Mouse (Mus musculus): ENCODE data around the gene Trim62. TPM values are rescaled to one million over a fixed set of nuclear protein-coding genes. Genes with fewer than 3 reads are reported as not detected.
"Not testable (repeated sequence)": the region's sequence is repeated elsewhere in the genome, so short reads cannot be mapped to it uniquely, and the experiment has no call there.

Trim62 gene
- 0.36 TPM in 1 of 2 replicates, not detected in the other for total RNA-seq (2015; ENCODE audit: low replicate concordance)
- total RNA-seq (2017; ENCODE audit: low replicate concordance) = 0.90 TPM in 1 of 2 replicates, not detected in the other

DNA sequence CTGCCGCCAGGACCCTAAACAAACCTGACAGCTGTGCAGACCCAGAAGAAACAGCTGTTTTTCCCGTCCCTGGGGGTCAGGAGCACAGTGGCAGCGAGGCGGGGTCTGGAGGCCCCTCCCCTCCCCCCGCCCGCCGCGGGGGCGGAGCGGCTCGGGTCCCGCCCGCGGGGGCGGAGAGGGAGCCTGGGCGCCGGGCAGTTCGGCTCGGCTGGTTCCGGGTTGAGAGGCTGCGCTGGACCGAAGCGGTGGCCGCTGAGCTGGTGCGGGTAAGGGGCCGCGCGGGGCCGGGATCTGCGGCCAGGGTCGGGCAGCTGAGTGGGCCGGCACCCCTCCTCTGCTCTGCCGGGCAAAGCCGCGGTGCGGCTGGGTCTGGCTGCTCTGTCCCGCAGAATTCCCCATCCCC, at the start of gene Trim62:
Gene Trim62, plus strand, starts transcription at position 202 of the 403 bp plus-strand sequence.
- no peak for ATAC-seq (replicated peaks; ENCODE audit: low FRiP score, poor library complexity, severe bottlenecking)

DNA sequence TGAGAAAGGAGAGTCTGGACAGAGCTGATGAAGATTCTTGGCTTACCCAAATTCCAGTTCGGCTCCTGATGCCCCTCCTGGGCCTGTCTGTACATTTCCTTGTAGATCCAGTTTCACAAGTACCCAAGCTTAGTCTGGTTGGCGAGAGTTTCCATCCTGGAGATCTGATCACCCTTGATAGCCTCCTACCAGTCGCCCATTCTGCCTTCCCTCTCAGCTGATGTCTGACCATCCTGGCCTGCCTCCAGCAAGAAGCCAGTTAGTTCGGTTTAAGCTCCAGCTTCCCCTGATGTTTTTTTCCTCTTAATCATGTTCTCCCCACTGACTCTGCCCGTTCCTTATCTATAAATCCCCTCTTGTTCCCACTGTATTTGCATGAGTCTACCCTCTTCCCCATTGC, 45.2 kb upstream of the Trim62 start:
- ATAC-seq (replicated peaks; ENCODE audit: low FRiP score, poor library complexity, severe bottlenecking) = no peak

GRCm38 (mm10) chr4:128839811-128840738, 43.3 kb upstream of the Trim62 start:
- no peak for ATAC-seq (replicated peaks; ENCODE audit: low FRiP score, poor library complexity, severe bottlenecking)

- ATAC-seq (replicated peaks; ENCODE audit: low FRiP score, poor library complexity, severe bottlenecking) = no peak
These were observed 42.1 kb upstream of the Trim62 start for GRCm38 (mm10) chr4:128841259-128841658.

- no peak for ATAC-seq (replicated peaks; ENCODE audit: low FRiP score, poor library complexity, severe bottlenecking)
These were observed 38.8 kb upstream of the Trim62 start for GRCm38 (mm10) chr4:128844566-128844965.

DNA sequence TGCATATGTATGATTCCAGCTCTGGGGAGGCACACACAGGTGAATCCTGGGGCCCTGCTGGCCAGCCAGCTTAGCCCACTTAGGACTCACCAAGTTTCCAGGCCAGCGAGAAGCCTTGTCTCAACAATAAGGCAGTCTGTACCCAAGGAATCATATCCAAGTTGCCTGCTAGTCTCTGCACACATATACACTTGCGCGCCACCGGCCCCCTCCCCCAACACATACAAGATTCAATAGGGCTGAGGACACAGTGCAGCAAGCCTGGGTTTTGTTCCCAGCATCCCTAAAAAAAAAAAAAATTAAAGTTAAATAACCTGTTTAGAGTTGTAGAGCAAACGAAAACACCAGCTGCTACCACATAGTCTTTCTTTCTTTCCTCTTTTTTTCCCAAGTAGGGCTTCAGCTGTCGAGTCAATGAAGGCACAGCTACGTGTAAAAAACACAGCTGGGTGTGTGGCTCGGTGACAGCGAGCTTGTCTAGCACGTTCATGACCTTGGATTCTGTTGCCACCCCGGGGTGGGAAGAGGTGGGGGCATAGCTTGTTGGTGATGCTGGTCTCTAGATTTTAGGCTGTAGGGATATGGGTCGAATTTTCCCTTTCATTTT, 37.9 kb upstream of the Trim62 start:
- ATAC-seq (replicated peaks; ENCODE audit: low FRiP score, poor library complexity, severe bottlenecking) = no peak

DNA sequence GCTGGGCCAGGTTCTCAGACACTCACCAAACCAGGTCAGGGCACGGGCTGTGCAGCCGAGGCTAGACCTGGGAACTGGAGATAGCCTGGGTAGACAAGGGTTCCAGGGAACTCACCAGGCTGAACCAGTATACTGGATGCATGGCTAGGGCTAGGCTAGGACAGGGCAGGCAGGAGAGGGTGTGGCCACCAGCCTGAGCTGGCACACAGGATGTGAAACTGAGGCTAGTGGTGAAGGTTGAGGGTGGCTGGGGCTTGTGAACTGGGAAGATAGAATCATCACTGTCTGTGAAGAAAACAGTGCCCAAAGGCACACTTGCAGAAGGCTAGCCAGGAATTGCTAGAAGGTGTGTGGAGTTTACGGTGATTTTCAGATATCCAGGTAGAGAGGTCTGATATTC, 34.4 kb upstream of the Trim62 start:
- no peak for ATAC-seq (replicated peaks; ENCODE audit: low FRiP score, poor library complexity, severe bottlenecking)

GRCm38 (mm10) chr4:128849686-128850085, 33.7 kb upstream of the Trim62 start:
- no peak for ATAC-seq (replicated peaks; ENCODE audit: low FRiP score, poor library complexity, severe bottlenecking)

GRCm38 (mm10) chr4:128852266-128852887, 31.0 kb upstream of the Trim62 start:
- no peak for ATAC-seq (replicated peaks; ENCODE audit: low FRiP score, poor library complexity, severe bottlenecking)

DNA sequence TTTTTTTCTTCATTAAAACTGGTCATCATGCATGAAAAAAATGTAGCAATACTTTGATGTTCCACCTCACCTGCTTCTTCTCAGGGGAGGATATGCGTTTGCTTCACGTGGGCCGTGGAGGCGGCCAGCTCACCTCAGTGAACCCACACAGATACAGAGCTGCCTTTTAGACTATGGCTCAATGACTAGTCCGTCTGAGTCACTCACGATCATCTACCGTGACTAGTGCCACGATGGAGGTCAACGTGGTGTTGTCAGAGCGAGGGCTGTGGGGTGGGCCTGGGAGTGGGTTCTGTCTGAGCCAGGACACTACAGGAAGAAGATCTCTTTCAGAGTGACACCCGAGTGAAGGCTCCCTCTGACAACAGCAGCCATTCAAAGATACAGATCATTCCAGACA, 30.3 kb upstream of the Trim62 start:
- ATAC-seq (replicated peaks; ENCODE audit: low FRiP score, poor library complexity, severe bottlenecking) = no peak

- ATAC-seq (replicated peaks; ENCODE audit: low FRiP score, poor library complexity, severe bottlenecking) = peak; percentile 81
These were observed 27.8 kb upstream of the Trim62 start for GRCm38 (mm10) chr4:128855613-128856040.

- ATAC-seq (replicated peaks; ENCODE audit: low FRiP score, poor library complexity, severe bottlenecking) = 0 out of 2 replicates have a peak, but pooled peaks have one; percentile 27
These were observed 26.2 kb upstream of the Trim62 start for GRCm38 (mm10) chr4:128857212-128857611.

GRCm38 (mm10) chr4:128858226-128858625, 25.2 kb upstream of the Trim62 start:
- not testable (repeated sequence) for ATAC-seq (replicated peaks; ENCODE audit: low FRiP score, poor library complexity, severe bottlenecking)

DNA sequence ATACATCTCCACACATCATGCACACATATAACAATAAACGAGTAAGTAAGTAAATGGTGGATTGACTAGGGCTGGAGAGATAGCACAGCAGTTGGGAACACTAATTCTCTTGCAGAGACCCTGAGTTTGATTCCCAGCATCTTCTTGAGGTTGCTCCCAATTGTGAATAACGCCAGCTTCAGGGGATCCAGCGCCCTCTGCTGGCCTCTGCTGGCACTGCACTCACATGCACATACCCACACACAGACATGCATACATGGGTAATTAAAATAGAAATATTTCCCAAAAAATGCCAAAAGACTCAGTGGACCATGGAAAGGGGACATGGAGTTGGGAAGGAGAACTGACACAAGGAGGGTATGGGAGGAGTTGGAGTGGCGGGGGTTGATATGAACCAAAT, 24.5 kb upstream of the Trim62 start:
- ATAC-seq (replicated peaks; ENCODE audit: low FRiP score, poor library complexity, severe bottlenecking) = no peak

- ATAC-seq (replicated peaks; ENCODE audit: low FRiP score, poor library complexity, severe bottlenecking) = no peak
These were observed 10.4 kb upstream of the Trim62 start for GRCm38 (mm10) chr4:128872992-128873391.

- ATAC-seq (replicated peaks; ENCODE audit: low FRiP score, poor library complexity, severe bottlenecking) = no peak
These were observed 9.3 kb upstream of the Trim62 start for GRCm38 (mm10) chr4:128874062-128874461.

- ATAC-seq (replicated peaks; ENCODE audit: low FRiP score, poor library complexity, severe bottlenecking) = no peak
These were observed 7.9 kb upstream of the Trim62 start for GRCm38 (mm10) chr4:128875439-128875838.

DNA sequence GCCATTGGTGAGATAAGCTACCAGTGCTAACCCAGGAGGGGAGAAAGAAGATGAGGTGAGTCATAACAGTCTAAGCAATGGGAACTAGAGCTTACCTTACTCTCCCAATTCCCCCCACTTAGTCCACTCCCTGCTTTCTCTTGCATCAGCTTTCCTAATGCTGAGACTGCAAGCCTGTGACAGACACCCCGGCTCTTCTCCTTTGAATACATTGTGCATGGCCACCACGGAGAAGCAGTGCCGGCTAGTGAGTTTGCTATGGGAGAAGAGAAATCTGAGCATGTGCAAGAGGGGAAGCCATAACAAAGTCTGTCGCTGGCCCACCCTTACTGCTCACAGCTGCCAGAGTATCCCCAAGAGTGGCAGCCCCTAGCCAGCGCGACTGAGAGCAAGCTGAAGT, 5.9 kb upstream of the Trim62 start:
- no peak for ATAC-seq (replicated peaks; ENCODE audit: low FRiP score, poor library complexity, severe bottlenecking)

DNA sequence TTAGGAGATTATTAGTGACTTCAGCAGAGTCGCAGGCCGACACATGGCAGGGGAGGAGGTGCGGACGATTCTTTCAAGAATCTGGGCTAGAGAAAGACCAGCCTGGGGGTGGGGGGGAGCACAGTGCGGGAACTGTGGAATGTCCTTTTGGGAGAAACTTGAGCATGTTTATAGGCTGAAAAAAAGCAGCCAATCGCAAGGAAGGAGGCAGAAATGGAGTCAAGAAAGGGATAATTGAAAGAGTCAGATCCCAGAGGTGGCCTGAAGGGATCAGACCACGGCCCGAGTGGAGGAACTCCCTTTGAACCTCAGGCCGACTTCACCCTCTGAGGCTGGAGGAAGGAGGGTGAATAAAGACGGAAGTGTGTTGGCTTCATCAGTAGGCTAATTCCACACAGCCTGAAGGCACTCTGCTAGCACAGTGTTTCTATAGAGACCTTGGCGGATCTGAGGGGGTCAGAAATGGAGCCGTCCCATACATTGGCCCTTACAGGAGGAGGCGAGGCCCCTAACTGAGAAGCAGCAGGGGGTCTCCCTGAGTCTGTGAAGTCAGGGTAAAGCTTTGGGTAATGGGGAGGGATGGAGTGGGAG, 4.4 kb upstream of the Trim62 start:
- no peak for ATAC-seq (replicated peaks; ENCODE audit: low FRiP score, poor library complexity, severe bottlenecking)
